Mouse (Mus musculus): ENCODE results near the gene Plpp1. TPM values are rescaled to one million over a fixed set of nuclear protein-coding genes. Genes with fewer than 3 reads are reported as not detected.

Gene Plpp1
- total RNA-seq, 2 experiments from 2014 or later, result 35.9 to 43.0 TPM

- DNase-seq, result no peak
These were observed 27.7 kb upstream of the Plpp1 start for GRCm38 (mm10) chr13:112772861-112773260.

GRCm38 (mm10) chr13:112773991-112774675 is 26.5 kb upstream of the Plpp1 start:
- DNase-seq, result no peak

- DNase-seq, result no peak
These were observed 24.7 kb upstream of the Plpp1 start for GRCm38 (mm10) chr13:112775856-112776255.

- DNase-seq, result no peak
These were observed 22.2 kb upstream of the Plpp1 start for GRCm38 (mm10) chr13:112778407-112778806.

GRCm38 (mm10) chr13:112785305-112785704 is 15.3 kb upstream of the Plpp1 start:
- no peak for DNase-seq

GRCm38 (mm10) chr13:112786142-112786541 is 14.4 kb upstream of the Plpp1 start:
- DNase-seq, result no peak

- no peak for DNase-seq
These were observed 13.6 kb upstream of the Plpp1 start for GRCm38 (mm10) chr13:112786942-112787533.

- no peak for DNase-seq
These were observed 9.8 kb upstream of the Plpp1 start for GRCm38 (mm10) chr13:112790774-112791173.

GRCm38 (mm10) chr13:112791906-112792305 is 8.7 kb upstream of the Plpp1 start:
- no peak for DNase-seq

- DNase-seq, result no peak
These were observed 2.2 kb upstream of the Plpp1 start for GRCm38 (mm10) chr13:112798243-112798952.

- DNase-seq, result no peak
These were observed 1.7 kb upstream of the Plpp1 start for GRCm38 (mm10) chr13:112798953-112799305.

GRCm38 (mm10) chr13:112799721-112800241 is 811 bp upstream of the Plpp1 start:
- DNase-seq, result no peak

GRCm38 (mm10) chr13:112801381-112802004 is 901 bp downstream of the Plpp1 start:
- DNase-seq, result no peak

- no peak for DNase-seq
These were observed 2.5 kb downstream of the Plpp1 start for GRCm38 (mm10) chr13:112803106-112803505.

GRCm38 (mm10) chr13:112803661-112804060 is 3.1 kb downstream of the Plpp1 start:
- no peak for DNase-seq

GRCm38 (mm10) chr13:112805529-112805928 is 4.9 kb downstream of the Plpp1 start:
- DNase-seq, result no peak

GRCm38 (mm10) chr13:112807936-112808667 is 7.5 kb downstream of the Plpp1 start:
- no peak for DNase-seq

- DNase-seq, result no peak
These were observed 9.1 kb downstream of the Plpp1 start for GRCm38 (mm10) chr13:112809504-112810247.

GRCm38 (mm10) chr13:112810248-112810645 is 9.7 kb downstream of the Plpp1 start:
- DNase-seq, result no peak

- DNase-seq, result no peak
These were observed 10.2 kb downstream of the Plpp1 start for GRCm38 (mm10) chr13:112810751-112811150.

- no peak for DNase-seq
These were observed 11.3 kb downstream of the Plpp1 start for GRCm38 (mm10) chr13:112811708-112812403.
